Mouse (Mus musculus) kidney, postnatal 4 days (tissue): ENCODE measurements around the gene Ythdf2.

Source experiments
- DNase-seq, 2 experiments: peaks; one replicate each; pipeline ENCODE4 v3.0.0; 2021; ENCODE audit warnings: mixed read lengths in 2 of 2

Ythdf2 gene

DNA sequence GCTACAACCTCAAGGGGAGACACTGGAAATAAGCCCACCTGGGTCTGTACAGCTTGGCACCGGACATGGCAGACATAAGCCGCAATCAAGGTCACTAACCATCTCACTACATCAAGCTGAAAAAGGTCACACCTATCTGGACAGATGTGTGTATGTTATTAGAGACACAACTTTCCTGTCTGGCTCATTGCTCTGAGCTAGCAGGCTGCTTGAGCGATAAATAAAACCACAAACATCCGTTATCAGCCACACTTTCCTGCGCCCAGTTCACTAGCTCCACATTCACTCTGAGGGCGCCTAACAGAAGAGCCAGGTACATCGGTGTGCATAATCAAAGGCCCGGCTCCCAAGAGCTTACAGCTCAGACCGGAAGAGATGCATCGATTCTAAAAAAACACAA, 67.0 kb downstream of the Ythdf2 start:
- no peak for DNase-seq

DNA sequence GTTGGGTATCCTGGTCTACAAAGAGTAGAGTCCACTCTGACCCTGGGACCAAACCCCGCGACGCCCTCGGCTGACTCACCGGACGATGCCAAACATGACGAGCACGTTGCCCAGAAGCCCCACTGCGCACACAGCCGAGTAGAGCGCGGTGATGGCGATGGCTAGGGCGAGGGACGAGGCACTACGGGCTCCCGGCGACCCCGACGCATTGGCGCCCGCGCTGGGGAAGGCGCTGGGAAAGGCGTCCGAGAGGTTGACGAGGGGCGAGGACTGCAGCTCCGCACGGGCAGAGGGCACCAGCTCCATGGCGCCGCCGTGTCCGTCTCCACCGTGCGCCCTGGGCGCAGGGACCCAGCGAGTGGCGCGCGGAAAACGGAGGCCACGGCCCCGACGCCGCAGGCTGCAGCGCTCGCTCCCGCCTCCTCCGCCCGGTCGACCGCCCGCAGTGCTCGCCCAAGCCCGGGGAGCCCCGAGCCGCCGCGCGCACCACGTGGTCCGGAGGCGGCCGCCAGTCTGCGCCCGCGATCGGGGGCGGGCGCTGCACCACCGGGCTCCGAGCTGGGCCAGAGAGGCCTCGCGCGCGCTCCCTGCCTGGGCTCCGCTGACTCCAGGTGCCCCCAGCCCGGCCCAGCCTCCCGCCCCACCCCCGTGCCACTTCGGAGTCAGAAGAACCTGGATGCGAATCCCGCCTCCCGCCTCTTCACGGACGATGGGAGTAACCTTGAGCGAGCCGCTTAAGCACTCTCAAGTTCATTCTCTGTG, 67.8 kb downstream of the Ythdf2 start, which contains the start of gene Oprd1:
TSS of gene Oprd1 (minus strand) at position 407 of the 762 bp plus-strand sequence.
- peak; percentile 49 to 61 for DNase-seq

DNA sequence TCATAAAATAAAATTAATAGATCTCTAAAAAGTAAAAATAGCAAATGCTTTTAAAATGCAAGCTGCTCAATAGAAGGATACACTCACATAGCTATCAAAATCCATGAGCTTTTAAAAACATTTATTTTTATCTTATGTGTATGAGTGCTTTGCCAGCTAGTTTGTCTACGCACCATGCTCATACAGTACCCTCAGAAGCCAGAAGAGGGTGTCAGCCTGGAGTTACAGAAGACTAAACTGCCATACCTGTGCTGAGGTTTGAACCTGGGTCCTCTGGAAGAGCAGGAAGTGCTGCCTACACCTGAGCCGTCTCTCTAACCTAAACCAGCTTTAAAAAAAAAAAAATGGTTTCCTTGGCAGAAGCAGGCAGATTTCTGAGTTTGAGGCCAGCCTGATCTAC, 73.5 kb downstream of the Ythdf2 start:
- no peak for DNase-seq

DNA sequence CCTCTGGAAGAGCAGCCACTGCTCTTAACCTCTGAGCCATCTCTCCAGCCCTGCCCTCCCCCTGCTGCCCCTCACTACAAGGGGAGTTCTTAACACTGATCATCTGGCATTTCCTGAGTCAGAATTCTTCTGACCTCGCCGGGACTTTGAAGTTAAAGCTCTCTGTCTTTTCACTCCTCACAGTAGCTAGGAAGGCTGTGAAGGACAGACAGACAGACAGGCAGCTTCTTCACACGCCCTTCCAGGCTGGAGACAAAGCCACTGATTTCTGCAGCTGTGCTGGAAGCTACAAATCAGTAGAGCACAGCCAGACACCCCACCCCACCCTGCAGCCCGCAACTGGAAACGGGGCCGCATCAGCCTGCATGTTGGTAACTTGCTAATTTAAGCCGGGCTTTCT, 75.1 kb downstream of the Ythdf2 start:
- DNase-seq: no peak
